Mouse (Mus musculus): ENCODE data around the gene Marveld1. TPM values are rescaled to one million over a fixed set of nuclear protein-coding genes. Genes with fewer than 3 reads are reported as not detected.

Gene Marveld1
- 1 to 10 TPM; 6.3 to 7.6 TPM for total RNA-seq (2021)

DNA sequence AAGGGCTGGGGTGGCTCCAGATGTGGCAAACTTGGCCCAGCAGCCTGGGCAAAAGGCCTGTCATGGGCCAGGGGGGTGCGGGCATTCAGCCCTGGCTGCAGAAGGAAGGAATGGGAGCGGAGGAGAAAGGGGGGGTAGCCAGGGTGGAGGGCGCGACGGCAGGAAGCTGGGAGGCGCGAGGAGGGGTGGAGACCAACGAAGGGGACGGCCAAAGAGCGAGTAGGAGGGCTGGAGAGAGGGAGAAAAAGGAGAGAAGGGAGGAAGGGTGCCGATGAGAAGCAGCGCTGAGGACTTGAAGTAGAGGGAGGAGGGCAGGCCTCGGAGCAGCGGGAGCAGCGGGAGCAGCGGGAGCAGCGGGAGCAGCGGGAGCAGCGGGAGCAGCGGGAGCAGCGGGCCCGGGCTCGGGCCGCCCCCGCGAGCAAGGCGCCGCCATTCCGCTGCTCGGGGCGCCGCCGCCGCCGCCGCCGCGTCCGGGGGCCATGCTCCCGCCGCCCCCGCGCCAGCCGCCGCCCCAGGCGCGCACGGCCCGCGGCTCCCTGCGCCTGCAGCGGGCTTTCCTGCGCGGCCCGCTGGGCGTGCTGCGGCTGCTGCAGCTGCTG, at the start of gene Marveld1:
Marveld1 (plus strand) TSS at position 231 of the 599 bp plus-strand sequence.
- DNase-seq (ENCODE audit: extremely low spot score in 1 of 2, low spot score in 1 of 2): no peak

DNA sequence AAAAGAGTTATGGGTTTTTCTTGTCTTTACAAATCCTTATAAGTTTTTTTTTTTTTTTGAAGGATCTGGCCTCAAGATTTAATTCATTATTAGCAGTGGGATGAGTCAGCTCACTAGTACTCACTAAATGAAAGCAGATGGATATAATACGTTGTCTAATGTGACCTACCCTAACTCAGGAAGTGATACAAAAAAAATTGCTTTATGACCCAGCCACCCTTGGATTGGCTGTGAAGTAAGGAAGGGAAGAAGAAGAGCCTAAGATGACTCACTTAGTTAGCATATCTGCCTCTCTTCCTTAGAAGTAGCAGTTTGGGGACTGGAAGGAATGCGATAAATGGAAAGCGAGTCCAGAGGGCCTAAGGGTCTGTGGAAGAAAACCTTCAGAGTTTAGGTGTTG, 47.8 kb upstream of the Marveld1 start:
- no peak for DNase-seq (ENCODE audit: extremely low spot score in 1 of 2, low spot score in 1 of 2)

DNA sequence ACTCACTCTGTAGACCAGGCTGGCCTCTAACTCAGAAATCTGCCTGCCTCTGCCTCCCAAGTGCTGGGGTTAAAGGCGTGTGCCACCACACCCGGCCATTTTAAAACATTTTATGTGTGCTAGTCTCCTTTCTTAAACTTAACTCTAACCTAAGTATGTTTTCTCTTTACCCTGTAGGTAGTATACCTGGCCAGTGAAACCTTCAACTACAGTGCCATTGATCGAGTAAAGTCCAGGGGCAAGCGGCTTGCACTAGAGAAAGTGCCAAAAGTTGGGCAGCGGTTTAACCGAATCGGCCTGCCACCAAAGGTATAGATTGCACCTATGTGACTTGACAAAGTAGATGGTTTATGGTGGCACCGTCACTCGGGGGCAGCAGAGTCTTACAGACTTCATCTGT, 42.5 kb upstream of the Marveld1 start:
- DNase-seq (ENCODE audit: extremely low spot score in 1 of 2, low spot score in 1 of 2): no peak

DNA sequence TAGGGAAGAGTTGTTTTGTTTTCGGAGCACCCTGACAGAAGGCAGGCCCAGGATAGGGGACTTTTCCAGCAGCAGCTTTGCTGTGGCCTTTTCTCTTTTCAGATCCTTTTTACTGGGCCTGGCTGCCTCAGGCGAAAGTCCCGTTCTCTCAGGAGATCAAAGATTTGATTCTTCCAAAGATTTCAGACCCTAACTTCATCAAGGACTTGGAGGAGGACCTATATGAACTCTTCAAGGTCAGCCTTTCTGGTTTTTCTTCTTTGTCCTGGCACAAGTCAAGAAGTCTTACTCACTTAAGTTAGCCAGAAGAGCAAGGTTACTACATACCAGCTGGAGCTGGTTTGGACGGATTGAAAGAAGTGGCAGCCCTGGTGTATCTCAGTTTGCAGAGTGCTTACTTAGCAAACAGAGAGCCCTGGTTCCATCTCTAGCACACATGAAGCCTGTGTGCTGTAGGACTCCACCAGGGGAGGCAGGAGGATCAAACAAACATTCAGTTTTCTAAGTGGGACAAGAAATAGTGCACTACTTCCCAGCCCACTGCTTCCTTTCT, 31.3 kb upstream of the Marveld1 start:
- no peak for DNase-seq (ENCODE audit: extremely low spot score in 1 of 2, low spot score in 1 of 2)

DNA sequence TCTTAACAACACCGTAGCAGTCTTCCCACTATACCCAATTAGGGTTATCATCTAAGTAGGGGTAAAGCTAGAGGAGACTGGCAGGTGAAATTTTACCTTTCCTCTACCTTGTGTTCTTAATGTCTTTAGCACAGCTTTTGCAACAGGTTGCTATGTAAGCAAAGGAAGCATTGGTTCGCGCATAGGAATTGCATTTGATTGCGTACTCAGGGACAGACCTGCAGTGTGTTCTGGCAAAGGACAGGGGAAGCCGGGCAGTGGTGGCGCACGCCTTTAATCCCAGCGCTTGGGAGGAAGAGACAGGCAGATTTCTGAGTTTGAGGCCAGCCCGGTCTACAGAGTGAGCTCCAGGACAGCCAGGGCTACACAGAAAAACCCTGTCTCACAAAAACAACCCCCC, 29.1 kb upstream of the Marveld1 start:
- DNase-seq (ENCODE audit: extremely low spot score in 1 of 2, low spot score in 1 of 2): no peak

DNA sequence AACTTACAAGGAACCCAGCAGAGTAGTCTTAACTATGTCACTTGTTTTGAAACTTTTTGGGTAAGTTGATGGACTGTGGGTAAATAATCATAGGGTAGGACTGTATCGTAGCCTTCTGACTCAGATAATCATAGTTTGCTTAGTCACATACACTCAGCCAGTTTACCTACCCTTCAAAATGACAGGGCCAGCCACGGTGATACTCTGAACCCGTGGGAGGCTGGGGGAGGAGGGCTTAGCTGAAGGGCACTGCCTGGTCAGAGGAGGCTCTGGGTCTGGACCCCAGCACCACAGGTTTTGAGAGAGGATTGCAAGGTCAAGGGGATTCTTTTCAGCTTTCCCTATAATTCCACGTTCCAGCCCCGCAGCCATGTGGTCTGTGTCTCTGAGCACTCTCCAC, 28.6 kb upstream of the Marveld1 start:
- DNase-seq (ENCODE audit: extremely low spot score in 1 of 2, low spot score in 1 of 2): no peak

DNA sequence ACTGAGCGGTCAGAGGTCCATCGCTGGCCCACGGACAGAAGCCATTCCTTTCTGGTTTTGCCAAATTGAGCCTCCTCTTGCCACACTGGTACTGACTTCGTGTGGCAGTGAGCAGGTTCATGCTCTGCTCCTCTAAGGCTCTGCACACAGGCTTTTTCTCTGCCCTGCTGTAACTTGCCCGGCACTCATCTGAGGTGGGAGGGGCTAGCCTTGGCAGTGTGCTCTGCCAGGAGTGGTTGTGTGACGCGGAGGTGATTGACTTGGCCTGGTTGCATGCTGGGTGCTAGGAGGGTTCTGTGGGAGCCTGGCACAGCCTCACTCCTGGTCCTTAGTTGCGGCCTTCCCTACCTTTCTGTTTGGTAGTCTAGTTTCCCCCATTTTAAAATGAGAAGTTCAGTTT, 26.7 kb upstream of the Marveld1 start:
- DNase-seq (ENCODE audit: extremely low spot score in 1 of 2, low spot score in 1 of 2): no peak

DNA sequence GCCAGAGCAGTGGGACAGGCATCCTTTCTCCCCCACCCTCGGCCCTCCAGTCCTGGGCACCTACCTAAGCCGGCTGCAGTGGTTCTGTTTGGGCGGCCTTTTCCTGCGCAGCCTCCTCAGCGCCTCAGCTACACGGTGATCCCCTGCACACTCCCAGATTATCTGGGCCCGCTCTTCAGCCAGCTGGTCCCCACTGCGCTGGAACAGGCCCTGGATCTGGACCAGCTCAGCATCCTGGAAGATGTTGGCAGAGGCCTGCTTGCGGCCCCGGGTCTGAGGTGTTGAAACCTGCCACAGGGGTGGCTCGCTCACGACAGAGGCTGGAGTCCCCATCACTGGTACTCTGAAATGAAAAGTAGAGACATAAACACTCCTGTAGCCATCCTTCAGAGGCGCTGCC, 22.5 kb upstream of the Marveld1 start:
- no peak for DNase-seq (ENCODE audit: extremely low spot score in 1 of 2, low spot score in 1 of 2)

DNA sequence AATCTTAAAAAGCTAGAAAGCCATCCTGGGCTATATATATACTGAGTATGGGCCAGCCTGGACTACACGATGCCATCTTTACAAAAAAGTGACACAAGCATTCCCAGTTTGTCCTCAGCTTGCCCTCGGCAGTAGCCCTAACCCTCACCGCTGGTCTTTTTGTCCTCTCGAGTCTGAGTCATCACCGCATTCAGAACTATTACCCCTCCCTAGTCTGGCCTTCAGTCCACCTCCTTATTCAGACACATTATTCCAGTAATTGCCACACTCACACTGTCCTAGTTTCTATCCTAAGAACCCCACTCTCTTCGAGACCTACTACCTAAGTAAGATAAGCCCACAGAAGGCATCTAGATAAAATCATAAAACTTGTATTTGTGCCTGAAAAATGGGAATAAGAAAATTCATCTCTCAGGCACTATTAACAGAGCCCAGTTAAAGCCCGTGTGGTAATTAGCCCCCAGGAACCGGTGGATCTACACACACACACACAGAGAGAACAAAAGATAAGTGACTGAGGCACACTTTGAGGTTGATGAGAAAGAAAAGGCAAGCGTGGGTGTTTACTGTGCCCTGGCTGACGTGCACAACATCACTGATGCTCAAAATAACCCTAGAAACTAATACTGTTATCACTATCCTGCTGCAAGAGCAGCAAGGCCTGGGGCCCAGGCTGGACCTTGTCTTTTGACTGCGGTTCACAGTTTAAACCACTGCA, 21.5 kb upstream of the Marveld1 start:
- no peak for DNase-seq (ENCODE audit: extremely low spot score in 1 of 2, low spot score in 1 of 2)

DNA sequence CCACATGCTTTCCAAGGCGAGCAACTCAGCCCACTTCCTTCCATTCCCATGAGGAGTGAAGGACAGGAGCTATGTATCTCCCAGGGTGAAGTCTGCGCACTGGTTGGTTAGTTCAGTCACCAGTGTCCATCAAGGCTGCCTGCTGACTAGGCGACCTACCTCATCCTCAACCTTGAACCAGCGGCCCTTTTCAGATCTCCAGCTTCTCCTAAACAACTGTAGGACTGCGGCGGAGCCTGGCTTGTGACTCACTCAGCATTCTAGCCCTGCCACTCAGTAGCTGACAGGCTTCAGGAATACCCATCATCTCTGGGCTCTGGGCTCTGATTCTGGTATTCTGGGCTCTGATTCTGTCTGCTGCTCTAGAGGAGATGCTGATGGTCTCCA, 21.0 kb upstream of the Marveld1 start:
- DNase-seq (ENCODE audit: extremely low spot score in 1 of 2, low spot score in 1 of 2): no peak

DNA sequence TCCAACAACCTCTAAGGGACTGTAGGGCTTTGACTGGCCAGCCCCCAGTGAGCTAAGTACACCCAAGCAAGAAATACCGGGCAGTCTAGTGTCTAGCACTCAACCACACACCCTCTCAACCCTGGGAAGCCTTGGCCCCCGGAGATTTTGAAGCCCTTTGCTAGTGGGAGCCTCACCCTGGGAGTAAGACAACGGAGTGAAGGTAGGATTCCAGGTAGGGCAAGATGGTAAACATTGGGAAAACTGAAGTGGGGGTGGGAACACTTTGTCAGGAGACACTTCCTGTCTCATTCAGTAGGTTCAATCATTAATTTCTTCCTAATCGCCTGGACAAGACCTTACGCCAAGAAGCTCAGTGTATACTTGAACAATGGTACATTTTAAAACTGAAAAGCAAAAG, 20.2 kb upstream of the Marveld1 start:
- DNase-seq (ENCODE audit: extremely low spot score in 1 of 2, low spot score in 1 of 2): no peak

DNA sequence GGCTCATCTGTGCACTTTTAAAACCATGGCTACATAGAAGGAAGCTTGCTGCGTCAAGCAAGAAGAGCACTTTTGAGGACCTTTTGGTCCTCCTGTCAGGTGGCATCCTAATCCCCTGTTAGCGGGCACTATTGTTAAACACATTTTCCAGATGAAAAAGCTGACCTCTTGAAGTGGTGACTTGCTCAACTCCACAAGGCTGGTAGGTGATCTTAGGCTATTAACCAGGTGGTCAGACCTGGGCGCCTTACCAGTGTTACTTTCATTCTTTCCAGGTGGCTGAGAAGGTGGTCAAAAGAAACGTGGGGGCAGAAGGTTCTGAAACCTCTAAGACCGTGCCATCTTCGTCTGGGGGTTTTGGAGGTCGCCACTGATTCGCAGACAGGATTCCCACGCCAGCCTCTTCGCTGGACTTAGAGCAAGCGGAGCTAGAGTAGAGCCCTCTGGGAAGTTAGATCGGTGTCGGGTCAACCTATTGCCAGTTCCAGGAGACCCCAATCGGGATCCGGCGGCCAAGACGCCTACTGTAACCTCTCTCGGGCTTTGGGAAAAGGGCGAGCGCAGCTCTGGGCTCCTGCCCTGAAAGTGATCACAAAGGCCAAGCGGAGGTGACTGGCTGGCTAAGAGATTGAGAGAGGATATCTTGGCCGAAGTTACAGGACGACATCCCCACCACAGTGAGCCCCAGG, 19.0 kb upstream of the Marveld1 start:
- DNase-seq (ENCODE audit: extremely low spot score in 1 of 2, low spot score in 1 of 2): no peak

DNA sequence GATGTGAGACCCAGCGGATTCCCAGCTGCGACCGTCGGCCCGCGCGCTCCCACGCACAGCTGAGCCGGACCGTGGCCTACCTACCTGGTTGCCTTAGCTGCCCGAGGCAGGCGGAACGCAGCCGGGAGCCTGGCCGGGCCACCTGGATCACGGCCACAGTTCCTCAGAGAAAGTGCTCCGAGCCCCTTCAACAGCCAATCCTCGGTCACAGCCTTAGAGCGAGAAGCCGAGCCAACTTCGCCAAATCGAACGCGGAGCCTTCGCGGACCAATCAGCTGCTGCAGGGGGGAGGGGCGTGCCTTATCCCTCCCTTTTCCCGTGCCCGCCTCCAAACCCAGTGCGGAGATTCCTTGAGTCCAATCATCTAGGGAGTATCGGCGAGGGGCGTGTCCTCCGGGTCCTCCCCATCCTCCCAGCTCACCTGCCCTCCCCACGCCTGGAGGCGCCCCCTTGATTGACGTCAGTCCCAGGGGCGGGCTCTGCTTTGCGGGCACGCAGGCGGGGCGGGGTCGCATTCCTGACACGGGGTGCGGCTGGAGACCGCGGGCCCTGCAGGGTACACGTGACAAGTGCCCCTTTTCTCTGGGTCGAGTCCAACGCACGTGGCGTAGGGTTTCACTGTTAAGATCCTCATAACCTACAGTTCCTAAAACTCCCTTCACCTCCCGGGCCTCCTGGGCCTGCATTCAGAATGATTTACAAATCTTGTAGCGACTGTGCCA, 18.3 kb upstream of the Marveld1 start, which contains the start of gene Avpi1:
Avpi1 (minus strand) TSS at position 273 of the 722 bp plus-strand sequence.
- DNase-seq (ENCODE audit: extremely low spot score in 1 of 2, low spot score in 1 of 2): peak; percentile 92

DNA sequence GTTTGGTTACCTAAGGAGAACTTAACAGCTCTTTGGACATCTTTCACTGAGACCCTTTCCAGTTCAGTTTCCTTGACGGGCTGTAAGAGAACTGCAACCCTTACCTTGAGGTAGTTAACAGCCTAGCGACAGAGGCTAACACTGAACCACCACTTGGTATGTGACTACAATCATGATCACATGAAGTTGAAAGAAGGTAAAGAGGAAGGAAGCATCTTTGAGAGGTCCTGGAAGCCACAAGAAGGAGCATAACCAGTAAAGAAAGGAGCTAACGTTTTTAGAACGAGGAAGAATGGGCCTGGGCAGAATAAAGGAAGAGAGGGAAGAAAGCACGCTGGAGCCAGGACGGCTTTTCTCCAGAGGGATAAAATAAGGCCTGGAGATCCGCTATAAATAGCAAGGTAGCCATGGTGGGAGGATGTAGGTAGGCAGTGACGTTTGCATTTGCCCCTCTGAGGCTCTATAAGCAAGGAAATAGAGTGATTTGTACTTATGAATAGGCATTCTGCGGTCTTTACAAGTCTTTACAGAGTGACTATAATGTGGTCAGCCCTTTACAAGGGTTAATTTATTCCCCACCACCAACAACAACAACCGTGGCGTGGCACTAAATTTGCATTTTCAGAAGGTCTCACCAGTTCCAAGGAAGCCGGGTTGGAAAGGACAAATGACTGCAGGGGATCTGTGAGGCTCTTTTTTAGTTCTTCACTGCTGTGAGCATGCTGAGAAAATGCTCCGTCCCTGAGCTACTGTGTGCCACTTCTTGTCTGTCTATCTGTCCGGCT, 17.5 kb upstream of the Marveld1 start:
- no peak for DNase-seq (ENCODE audit: extremely low spot score in 1 of 2, low spot score in 1 of 2)

DNA sequence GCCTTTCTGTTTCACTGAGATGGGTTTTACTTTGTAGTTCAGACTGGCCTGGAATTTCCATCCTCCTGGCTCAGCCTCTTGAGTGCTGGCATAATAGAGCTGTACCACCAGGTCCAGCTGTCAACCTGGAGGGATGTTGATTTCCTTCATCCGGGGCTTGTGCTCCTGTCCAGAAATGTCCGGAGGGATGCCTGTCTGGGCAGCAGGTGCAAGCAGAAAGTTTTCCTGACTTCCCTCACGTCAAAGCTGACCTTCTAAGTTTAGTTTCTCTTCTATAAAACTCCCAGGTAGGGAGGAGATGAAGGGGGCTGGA, 16.9 kb upstream of the Marveld1 start:
- DNase-seq (ENCODE audit: extremely low spot score in 1 of 2, low spot score in 1 of 2): no peak

DNA sequence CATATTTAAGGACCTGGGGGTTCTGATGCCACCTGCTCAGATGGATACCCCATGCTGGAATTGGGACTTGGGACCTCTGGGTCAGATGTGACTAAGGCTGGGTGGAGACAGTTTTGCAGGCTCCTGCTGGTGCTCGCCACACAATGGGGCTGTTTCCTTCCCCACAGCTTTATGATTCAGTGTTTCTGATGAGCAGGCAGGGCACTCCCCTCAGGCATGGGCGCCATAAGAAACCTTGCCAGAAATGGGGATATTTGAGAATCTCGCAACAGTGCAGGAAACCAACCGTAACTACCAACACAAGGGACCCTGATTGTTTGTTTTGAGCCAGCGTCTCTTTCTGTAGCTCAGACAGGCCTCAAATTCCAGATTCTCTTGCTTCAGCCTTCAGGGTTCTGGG, 16.1 kb upstream of the Marveld1 start:
- no peak for DNase-seq (ENCODE audit: extremely low spot score in 1 of 2, low spot score in 1 of 2)

DNA sequence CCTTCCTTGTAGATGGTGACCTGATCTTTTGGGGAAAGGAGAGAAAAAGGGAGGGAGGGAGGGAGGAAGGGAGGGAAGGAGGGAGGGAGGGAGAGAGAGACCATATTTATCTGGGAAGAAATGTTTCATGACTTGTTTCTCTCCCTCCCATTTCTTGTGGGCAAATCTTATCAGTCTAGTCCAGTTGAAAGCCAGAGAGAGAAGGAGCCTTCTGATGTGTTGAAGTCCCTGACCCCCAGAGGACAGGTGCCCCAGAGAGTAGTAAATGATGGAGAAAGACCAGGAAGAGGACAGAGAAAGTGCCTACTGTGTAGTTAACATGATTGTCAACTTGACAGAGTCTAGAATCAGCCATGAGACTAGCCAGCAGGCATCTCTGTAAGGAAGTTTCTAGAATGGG, 12.1 kb upstream of the Marveld1 start:
- DNase-seq (ENCODE audit: extremely low spot score in 1 of 2, low spot score in 1 of 2): no peak

DNA sequence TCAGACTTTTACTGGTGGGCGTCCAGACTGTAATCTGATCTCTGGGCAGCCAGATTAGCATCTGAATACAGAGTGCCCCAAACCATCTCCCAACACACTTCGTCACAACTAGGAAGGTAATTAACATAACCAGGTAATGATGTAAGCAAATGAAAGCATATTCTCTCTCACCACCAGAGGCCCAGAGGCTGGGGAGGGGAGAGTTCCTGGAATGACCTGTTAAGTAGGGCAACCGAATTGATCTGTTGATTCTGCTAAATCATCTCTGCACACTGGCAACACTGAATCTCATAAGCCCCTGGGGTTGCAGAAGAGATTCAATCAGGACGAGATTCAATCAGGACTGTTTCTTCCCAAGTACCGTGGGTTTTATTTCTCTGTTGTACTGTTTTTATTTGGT, 11.1 kb upstream of the Marveld1 start:
- no peak for DNase-seq (ENCODE audit: extremely low spot score in 1 of 2, low spot score in 1 of 2)

DNA sequence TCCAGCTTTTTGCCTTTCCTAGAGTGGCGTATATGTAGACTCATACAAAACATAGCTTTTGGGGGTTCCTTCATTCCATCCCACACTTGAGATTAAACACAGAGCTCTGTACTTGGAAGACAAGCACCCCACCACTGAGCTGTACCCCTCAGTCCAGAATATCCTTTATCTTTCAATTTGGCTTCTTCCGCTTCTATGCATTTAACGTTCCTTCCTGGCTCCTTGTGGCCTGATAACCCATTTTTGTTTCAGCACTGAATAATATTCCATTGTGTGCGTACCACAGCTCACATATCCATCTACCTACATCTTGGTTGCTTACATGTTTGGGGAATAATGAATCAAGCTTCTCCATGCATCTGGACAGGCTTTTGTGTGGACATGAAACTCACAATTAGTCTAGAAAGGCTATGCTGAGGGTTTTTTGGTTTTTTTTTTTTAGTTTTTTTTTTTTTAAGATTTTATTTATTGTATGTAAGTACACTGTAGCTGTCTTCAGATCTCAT, 10.0 kb upstream of the Marveld1 start:
- DNase-seq (ENCODE audit: extremely low spot score in 1 of 2, low spot score in 1 of 2): no peak

Measured in layer of hippocampus, postnatal 25 days (tissue).